Mouse (Mus musculus): ENCODE results near the gene Brsk1.

The Brsk1 gene

DNA sequence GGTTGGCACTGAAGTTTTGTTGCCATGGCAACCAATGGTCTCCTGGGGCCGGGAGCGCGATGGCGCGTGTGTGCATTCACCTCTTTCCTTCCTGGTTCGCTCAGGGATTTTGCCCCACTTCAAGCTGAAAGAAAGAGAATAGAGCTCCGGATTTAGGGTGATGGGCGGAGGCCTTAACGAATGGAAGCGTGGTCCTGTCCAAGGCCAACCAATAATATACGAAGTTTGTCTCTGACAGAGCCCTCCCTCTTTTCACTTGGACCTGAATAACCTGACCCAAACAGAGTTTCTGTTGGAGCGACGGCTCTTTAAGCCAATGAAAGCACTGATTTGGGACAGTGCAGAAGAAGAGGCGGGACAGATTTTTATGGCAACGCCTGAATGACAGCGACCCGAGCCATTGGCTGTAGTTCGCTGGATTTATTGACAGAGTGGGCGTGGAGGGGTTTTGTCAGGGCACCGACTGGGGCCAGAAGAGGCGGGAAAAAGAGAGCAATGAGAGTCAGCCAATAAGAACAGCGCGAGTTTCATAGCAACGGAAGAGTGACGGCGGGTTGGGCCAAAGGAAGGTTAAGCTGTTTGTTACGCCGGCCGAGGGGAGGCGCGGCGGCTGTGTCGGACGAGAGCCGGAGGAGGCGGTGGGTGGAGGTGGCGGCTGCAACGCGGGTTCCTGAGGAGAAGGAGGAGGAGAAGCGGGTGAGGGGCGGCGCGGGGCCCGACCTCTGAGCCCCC, 49.3 kb downstream of the Brsk1 start, which contains the start of gene Kmt5c:
Gene Kmt5c (plus strand): TSS at position 572 of the 732 bp plus-strand sequence.
- DNase-seq (ENCODE audit: low read depth, low spot score) = peak; percentile 99

DNA sequence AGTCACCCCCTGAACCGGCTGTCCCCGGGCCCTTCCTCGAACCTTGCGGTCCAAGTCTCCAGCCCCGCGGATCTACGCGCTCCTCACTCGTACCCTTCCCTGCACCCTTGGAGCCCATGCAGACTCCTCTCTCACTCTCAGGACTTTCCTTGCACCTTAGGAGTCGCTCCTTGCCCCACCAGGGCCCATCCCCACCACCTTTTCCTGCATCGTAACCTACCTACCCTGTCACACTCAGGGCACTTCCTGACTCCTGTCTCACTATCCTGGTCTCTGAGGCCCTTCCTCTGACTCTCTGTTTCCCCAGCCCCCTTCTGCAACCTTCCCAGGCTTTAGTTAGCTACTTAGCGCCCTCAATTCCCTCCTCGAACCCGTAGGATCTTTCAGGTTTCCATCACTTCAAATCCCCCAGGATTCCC, 49.9 kb downstream of the Brsk1 start:
- no peak for DNase-seq (ENCODE audit: low read depth, low spot score)

DNA sequence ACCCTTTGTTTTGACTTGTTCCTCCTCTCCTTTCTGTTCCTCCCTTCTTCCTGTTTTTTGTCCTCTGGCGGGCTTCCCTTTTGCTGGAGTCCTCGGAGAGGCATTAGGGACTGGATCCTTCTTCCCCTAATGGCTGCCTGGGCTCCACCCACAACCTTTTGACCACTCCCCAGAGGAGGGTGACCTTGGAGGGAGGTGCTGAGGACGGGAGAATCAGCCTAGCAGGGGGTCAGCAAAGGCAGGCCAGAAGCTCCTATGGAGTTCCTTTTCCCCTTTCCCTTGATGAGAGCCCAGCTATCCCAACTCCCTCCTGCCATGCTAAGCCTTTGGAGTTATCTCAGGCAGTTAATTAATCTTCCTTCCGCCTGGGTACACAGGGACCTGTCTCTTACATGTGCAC, 50.7 kb downstream of the Brsk1 start:
- no peak for DNase-seq (ENCODE audit: low read depth, low spot score)

DNA sequence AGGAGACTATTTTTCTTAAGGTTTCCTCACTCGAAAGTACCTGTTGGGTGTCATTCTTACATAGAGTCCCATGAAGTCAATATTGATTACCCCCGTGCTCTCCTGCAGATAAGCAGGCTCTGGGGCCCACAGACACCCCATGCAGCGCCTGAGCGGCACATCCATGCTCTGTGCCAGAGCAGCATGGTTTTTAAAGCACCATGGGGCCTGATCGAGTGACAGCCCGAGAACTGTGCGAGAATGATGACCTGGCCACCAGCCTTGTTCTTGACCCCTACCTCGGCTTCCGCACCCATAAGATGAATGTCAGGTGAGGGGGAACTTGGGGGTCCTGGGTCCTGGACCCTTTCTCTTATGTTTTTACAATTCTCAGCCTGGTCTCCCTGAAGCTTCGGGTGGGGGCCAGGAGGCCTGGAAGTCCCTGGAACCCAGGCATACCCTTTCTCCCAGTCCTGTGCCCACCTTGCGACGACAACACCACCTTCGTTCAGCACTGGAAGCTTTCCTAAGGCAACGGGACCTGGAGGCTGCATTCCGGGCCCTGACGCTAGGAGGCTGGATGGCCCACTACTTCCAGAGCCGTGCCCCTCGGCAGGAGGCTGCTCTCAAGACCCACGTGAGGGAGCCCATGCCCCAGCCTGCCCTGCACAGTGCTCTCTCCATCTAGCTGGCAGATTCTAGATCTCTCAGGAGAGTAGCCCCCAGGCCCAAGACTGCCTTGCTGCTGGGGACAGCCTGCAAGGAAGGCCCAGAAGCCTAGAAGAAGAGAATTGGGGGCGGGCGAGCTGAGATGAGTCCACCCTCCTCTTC, 51.5 kb downstream of the Brsk1 start:
- no peak for DNase-seq (ENCODE audit: low read depth, low spot score)

DNA sequence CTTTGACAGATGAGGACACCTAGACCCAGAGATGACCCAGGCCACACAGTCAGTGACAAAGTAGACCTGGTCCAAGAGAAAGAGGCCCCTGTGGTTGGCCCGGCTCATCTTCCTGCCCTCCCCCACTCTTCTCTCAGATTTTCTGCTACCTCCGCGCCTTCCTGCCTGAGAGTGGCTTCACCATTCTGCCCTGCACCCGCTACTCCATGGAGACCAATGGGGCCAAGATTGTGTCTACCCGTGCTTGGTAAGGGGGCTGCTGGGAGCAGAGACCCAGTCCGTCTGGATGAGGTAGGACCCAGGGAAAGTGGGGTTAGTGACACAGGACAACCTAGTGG, 52.0 kb downstream of the Brsk1 start:
- DNase-seq (ENCODE audit: low read depth, low spot score) = no peak

DNA sequence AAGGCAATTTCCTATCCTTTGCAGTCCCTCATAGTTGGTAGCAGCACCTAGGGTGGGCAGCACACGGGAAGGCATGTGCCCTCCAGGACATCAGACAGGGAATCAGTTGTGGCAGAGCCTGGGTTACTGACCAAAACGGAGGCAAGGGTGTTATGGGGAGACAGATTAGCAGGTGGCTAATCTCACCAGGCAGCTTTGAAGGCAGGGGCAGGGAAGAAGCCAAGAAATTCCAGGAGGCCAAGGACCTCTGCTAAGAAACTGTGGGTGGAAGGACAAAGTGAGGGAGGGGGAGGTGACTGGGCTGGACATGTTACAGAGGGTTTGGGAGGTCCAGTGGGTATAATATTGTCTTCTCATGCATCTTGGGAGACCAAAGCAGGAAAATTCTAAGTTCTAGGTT, 53.0 kb downstream of the Brsk1 start:
- no peak for DNase-seq (ENCODE audit: low read depth, low spot score)

DNA sequence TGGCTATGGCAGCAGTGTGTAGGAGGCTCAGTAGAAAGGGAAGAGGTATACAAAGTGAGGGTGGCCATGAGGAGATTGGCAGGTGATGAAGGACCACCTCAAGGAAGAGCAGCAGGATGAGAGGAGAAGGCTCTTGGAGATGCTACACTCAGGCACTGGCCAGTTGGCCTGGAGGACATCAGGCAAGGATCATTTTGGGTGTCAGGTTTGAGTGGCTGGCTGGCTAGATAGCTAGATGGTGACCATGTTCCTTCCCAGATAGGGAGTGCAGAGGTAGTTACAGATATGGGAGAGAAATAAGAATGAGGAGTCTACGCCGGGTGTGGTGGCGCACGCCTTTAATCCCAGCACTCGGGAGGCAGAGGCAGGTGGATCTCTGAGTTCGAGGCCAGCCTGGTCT, 54.5 kb downstream of the Brsk1 start:
- DNase-seq (ENCODE audit: low read depth, low spot score) = no peak

DNA sequence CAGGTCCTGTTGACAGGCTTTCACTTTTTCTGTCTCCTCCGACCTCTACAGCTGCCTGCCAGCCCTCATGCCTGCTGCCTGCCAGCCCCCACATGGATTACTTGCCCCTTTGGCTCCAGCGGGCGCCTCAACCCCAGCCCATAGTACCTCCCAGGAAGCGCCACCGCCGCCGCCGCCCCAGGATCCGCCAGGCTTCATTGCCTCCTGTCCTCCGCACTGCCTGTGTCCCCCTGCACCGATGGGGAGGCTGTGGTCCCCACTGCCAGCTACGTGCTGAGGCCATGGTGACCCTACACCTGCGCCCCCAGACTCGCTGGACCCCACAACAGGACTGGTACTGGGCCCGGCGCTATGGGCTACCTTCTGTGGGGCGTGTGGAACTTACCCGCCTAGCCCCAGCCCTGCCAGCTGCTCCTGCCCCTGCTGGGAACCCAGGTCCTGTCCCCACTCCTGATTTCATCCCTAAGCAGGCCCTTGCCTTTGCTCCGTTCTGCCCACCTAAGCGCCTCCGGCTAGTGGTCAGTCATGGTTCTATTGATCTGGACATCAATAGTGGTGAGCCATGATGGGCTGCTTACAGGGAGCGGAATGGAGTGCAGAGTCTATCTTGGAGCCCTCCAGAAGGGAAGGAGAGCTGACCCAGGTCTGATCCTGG, 56.0 kb downstream of the Brsk1 start:
- no peak for DNase-seq (ENCODE audit: low read depth, low spot score)

DNA sequence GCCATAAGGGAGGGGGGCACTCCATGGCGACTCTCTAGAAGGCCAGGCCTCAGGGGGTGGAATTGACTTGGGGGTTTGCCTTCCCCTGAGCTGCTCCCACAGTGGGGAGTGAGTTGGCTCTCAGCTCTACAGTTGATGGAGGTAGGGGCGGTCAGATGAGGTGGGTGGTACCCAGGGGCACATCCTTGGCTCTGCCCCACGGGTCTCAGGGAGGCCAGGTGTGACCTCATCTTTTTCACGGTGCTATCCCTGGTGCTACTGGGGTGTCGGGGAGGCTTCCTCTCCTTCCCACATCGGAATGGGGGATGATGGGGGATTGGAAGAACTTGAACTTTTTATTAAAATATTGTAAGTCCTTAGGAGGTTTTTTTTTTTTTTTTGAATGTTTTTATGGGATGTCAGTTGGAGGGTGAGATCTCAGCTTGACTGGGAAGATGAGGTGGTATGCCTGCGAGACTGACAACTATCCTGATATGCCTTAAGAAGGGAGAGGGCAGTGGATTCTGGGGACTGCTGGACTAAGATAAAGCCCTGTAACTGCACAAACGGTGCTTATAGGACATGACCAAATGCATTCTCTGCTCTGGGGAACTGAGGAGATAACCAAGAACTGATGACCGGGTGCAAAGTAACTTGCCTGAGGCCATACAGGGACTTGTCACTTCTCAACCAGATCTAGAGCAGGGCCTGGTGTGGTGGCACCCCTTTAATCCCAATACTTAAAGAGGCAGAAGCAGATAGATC, 56.9 kb downstream of the Brsk1 start:
- DNase-seq (ENCODE audit: low read depth, low spot score) = no peak

DNA sequence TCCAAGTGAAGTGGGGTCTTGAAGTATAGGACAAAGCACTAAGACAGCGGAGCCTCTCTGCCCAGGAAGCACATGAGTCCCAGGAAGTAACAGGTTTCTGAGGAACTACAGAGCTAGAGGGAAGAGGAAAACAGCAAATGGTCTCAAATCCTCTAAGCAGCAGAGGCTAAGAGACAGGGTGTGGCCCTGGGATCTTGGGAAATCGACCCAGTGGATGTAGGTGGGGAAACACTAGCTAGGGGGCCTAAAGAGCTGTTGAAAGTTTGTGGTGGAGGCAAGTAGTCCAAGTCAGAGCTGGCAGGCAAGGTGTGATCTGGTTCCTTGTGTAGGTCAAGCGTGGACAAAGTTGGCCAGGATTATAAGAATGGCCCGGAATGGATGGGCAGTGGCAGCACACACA, 57.9 kb downstream of the Brsk1 start:
- no peak for DNase-seq (ENCODE audit: low read depth, low spot score)

DNA sequence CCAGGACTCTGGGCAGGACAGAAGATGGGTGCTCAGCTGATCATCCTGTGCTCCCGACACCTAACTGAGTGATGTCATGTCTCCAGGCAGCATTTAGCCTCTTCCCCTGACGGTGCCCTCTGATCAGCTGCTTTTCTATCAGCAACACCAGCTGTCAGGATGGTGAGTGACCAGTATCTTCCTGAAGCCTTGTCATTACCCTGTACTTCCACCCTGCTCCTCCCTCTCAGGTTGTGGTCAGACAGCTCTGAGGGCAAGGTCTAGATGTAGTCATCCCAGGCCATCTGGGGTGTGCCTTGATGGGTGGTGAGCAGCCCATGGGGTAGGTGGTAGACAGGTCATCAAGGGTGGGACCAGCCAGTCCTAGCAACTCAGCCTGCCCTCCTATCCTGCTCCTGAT, 58.8 kb downstream of the Brsk1 start:
- DNase-seq (ENCODE audit: low read depth, low spot score) = no peak

DNA sequence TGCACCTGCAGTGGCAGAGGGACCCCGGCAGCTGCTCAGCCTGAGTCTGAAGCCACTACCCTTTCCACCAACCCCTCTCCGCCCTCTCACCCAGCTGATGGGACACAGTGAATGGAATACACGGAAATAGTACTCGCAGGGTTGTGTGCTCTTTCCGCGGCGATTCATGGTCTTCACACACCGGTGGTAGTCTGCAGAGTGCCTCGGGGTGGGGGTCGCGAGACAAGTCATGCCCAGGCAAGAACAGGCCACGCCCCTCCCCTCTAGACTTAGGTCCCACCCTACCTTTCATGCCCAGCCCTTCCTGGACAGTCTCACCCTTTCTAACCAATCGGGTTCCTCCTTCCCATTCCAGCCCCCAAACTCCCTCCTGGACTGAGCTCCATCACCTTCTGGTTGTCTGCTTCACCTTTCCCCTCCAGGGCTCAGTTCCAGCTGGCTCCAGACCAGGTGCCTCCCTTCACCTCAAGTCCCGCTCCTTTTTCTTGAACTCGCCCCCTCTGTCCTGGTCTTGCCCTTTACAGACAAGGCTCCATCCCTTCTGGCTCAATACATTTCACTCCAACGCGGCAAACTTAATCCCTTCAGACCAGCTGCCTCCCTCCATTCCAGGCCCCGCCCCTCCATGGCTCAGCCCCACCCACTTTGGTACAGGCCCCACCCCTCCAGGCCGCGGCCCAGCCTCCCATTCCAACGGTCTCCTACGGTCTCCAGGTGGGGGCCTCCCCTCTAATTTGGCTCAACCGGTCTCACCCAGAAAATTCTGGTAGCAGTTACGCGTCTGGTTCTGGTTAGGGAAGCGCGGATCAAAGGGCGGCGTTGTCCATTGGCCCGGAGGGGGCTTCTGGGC, 61.8 kb downstream of the Brsk1 start:
- DNase-seq (ENCODE audit: low read depth, low spot score) = peak; percentile 35

DNA sequence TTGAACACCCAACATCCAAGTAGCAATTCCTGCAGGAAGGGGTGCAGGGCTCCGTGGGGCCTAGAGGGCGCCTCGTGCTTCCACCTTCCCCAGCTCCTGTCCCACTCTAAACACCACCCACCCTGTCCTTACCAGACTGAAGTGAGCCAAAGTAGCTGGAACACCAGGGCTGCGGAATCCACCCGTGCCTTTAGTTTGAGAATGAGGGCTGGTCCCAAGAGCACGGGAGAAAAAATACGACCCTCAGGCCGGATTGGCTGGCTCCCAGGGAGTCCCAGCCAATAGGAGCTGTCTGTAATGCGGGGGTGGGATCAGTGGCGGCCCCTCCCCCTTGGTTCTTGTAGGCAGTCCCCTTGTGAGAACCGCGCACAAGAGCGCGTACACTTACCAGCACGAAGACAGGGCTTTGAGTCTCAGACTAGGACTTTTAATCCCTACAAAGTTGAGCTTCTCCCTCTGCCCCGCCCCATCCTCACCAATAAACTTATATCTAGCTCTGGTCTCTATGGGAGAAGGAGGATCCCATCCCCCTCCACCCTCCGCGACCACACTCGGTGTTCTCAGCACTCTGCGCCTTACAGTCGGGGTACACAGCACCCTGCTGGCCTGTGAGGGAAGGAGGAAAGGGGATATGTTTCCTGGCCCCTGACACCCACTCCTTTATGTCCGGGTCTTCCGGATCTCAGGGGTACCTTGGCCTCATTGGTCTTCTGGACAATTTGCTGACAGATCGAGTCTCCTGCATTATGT, 62.6 kb downstream of the Brsk1 start, which contains the start of gene Cox6b2:
Gene Cox6b2 (minus strand): TSS at position 274 of the 750 bp plus-strand sequence.
- DNase-seq (ENCODE audit: low read depth, low spot score) = peak; percentile 51

DNA sequence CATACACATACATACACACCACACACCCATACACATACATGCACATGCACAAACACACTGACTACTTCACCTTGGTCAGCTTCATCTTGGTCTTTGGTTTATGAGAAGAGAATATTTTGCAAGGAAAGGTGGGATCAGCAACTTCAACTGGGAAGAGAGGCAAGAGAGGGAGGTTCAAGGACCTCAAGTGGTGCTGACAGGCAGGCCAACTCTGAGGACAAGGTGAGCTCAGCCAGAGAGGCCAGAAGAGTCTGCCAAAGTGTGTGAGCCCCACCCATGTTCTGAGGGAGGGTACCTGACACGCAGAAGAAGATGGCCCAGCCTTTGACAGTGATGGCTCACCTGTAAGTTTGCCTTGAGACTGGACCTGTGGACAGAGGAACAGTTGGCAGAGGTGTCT, 69.3 kb downstream of the Brsk1 start:
- no peak for DNase-seq (ENCODE audit: low read depth, low spot score)

DNA sequence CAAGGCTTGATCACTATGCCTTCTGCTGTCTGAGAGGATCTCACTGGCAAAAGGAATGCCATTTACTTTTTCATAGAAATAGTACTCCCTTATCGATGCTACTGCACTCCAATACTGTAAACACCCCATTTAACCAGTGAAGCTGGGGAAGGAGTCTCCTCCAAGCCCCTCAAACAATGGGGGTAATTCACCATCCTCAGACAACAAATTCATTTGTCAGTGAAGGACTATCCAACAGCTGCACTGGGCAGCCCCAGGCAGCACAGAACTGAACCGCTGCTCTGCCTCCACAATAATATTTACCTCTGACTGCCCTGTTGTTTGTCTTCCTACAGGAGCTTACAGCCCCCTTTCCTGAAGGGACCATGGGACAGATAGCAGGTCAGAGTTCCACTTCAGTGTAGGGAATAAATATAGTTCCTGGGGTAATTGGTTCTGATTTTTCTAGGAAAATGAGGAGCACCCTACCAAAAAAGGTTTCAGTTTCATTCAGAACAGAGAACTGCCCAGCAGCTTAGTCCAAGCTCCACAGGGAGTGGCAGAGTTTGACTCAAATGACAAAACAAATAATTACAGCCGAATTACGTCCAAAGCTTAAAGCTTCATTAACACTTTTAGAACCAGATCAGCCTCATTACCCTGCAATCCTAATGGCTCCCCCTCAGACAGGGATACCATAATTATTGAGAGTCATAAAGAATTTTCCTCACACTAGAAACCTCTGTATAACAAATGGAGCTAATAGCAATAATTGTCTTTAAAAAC, 74.7 kb downstream of the Brsk1 start:
- no peak for DNase-seq (ENCODE audit: low read depth, low spot score)

Measured in retina, postnatal 7 days (tissue).